Comparison of ENCODE assay signal across 8 mouse cellular contexts in genomic region chr12:99562073-99562866, GRCm38 (mm10). TPM values are rescaled to one million over a fixed set of nuclear protein-coding genes. Genes with fewer than 3 reads are reported as not detected.
A peak's percentile ranks its signal among the peaks of the same experiment; 100 is the strongest.
DNase-seq lines count a peak whose midpoint lies in the region; ATAC-seq lines count a peak whose summit lies in the region.

No protein-coding gene starts in this region.

- 0 out of 2 replicates have a peak, but pooled peaks have one; percentile 38 for ATAC-seq in limb, embryonic 11.5 days (ENCODE audit: insufficient number of reproducible peaks, low FRiP score, low TSS enrichment, low read depth)
- peak; percentile 66 for ATAC-seq in midbrain, embryonic 13.5 days

- peak; percentile 85 for DNase-seq in 416B (ENCODE audit: low read depth)
- peak; percentile 85 for DNase-seq in adrenal gland, adult 2 months
- DNase-seq in embryo, embryonic 9.5 days (ENCODE audit: extremely low spot score): peak; percentile 68
- peak; percentile 76 to 82 for DNase-seq in heart, adult 18-20 months
- peak; percentile 66 for DNase-seq in kidney, adult 11 months
- DNase-seq in limb, embryonic 11.5 days (ENCODE audit: low spot score): peak; percentile 71
- peak; percentile 57 to 58 for DNase-seq in spleen, postnatal 10 days (ENCODE audit: low spot score in 2 of 2)

- H3K36me3 ChIP-seq in limb, embryonic 11.5 days (ENCODE audit: control insufficient read depth, insufficient read depth, low read length): no peaks in the 10 kb centered on the region
- H3K36me3 ChIP-seq in midbrain, embryonic 13.5 days: no peaks in the 10 kb centered on the region

- peak overlapping the region; percentile 50; the same call in 1 of the 2 replicates for H3K27ac ChIP-seq in limb, embryonic 11.5 days (replicated peaks; ENCODE audit: low read depth, low read length)
- H3K27ac ChIP-seq in midbrain, embryonic 13.5 days: peak overlapping the region; percentile 76

- H3K4me3 ChIP-seq in limb, embryonic 11.5 days (ENCODE audit: low read depth, low read length): peak overlapping the region; percentile 64
- peak overlapping the region; percentile 84 for H3K4me3 ChIP-seq in midbrain, embryonic 13.5 days (replicated peaks)

- peaks cover 14% of the 10 kb centered on the region for H3K4me1 ChIP-seq in limb, embryonic 11.5 days (ENCODE audit: control insufficient read depth, insufficient read depth, low read length)
- H3K4me1 ChIP-seq in midbrain, embryonic 13.5 days (replicated peaks): peaks cover 24% of the 10 kb centered on the region

- peak overlapping the region; percentile 59 for H3K9ac ChIP-seq in limb, embryonic 11.5 days (ENCODE audit: low read length)
- H3K9ac ChIP-seq in midbrain, embryonic 13.5 days (replicated peaks): peak overlapping the region; percentile 89

- no peaks in the 10 kb centered on the region for H3K9me3 ChIP-seq in limb, embryonic 11.5 days (ENCODE audit: control insufficient read depth, low read length)
- H3K9me3 ChIP-seq in midbrain, embryonic 13.5 days: no peaks in the 10 kb centered on the region

- under 1% methylated on average over 24 of the region's 24 CpGs for WGBS in limb, embryonic 11.5 days
- under 1% methylated on average over 24 of the region's 24 CpGs for WGBS in midbrain, embryonic 13.5 days

- H3K4me2 ChIP-seq in limb, embryonic 11.5 days (ENCODE audit: low read depth, severe bottlenecking): peak overlapping the region; percentile 63
- H3K4me2 ChIP-seq in midbrain, embryonic 13.5 days (replicated peaks): peak overlapping the region; percentile 59

- H3K27me3 ChIP-seq in limb, embryonic 11.5 days (ENCODE audit: control insufficient read depth, insufficient read depth, low read length): no peaks in the 10 kb centered on the region
- H3K27me3 ChIP-seq in midbrain, embryonic 13.5 days: peaks cover 5% of the 10 kb centered on the region; the same call in 1 of the 2 replicates

RNA-seq across cellular contexts. Expression of gene Foxn3, which starts 1.1 kb away (rescaled TPM):
- 10 to 100 TPM; 60.7 to 62.1 TPM for total RNA-seq in adrenal gland, adult 2 months (2021)
- polyA plus RNA-seq in adrenal gland, adult 2 months (2012; rRNA removed): 22.0 and 27.6 TPM in 2 replicates
- total RNA-seq in heart, adult 18-20 months (2021): 100 to 1,000 TPM in 1 of 2 experiments, 10 to 100 TPM in 1; 98.5 to 102 TPM
- polyA plus RNA-seq in limb, embryonic 11.5 days (2014; fragmentation: Nextera tagmentation; extraction: Ambion mirVana): 95.2 and 95.6 TPM in 2 replicates
- polyA plus RNA-seq in midbrain, embryonic 13.5 days (2015; fragmentation: Nextera tagmentation; extraction: Ambion mirVana): 70.1 and 83.7 TPM in 2 replicates

Comparison
In these comparisons a context has a peak if more than half of its experiments do, and no peak if none do; other contexts are left out.
1. Peak in every context shown above with its lines: DNase-seq, ATAC-seq, H3K4me3 ChIP-seq and H3K27ac ChIP-seq.